Mouse (Mus musculus) cerebellum, adult (tissue): ENCODE measurements around the gene Fpr2.
"Not testable (repeated sequence)": the region's sequence is repeated elsewhere in the genome, so short reads cannot be mapped to it uniquely, and the experiment has no call there.

Source experiments
- ATAC-seq: cut with Nextera tagmentation; 2 replicates; pipeline ENCODE4 v1.9.2; 2017; ENCODE audit warnings: mild to moderate bottlenecking, moderate library complexity, mixed read lengths; ENCODE audit not compliant: insufficient number of reproducible peaks, low FRiP score, low TSS enrichment

Fpr2 gene

GRCm38 (mm10) chr17:17879347-17879746, 8.3 kb upstream of the Fpr2 start:
- ATAC-seq: no peak

- no peak for ATAC-seq
Observed at GRCm38 (mm10) chr17:17882672-17883071, 5.0 kb upstream of the Fpr2 start.

GRCm38 (mm10) chr17:17883840-17884239, 3.8 kb upstream of the Fpr2 start, which contains the start of gene Fpr1:
Fpr1 (minus strand) TSS chr17:17883940.
- no peak for ATAC-seq

- ATAC-seq: no peak
Observed at GRCm38 (mm10) chr17:17889732-17890425, 2.3 kb downstream of the Fpr2 start.

GRCm38 (mm10) chr17:17896039-17896438, 8.4 kb downstream of the Fpr2 start:
- 0 out of 2 replicates have a peak, but pooled peaks have one; percentile 26 for ATAC-seq

GRCm38 (mm10) chr17:17899268-17899667, 11.6 kb downstream of the Fpr2 start:
- no peak for ATAC-seq

GRCm38 (mm10) chr17:17900768-17901167, 13.1 kb downstream of the Fpr2 start:
- ATAC-seq: no peak

- peak; percentile 98 for ATAC-seq
Observed at GRCm38 (mm10) chr17:17909636-17910421, 22.2 kb downstream of the Fpr2 start.

- ATAC-seq: not testable (repeated sequence)
Observed at GRCm38 (mm10) chr17:17912618-17913017, 25.0 kb downstream of the Fpr2 start.

- no peak for ATAC-seq
Observed at GRCm38 (mm10) chr17:17917376-17917775, 29.8 kb downstream of the Fpr2 start.

GRCm38 (mm10) chr17:17917782-17918181, 30.2 kb downstream of the Fpr2 start:
- no peak for ATAC-seq
